ENCODE assay signal across 8 mouse cellular contexts in the genomic region with DNA sequence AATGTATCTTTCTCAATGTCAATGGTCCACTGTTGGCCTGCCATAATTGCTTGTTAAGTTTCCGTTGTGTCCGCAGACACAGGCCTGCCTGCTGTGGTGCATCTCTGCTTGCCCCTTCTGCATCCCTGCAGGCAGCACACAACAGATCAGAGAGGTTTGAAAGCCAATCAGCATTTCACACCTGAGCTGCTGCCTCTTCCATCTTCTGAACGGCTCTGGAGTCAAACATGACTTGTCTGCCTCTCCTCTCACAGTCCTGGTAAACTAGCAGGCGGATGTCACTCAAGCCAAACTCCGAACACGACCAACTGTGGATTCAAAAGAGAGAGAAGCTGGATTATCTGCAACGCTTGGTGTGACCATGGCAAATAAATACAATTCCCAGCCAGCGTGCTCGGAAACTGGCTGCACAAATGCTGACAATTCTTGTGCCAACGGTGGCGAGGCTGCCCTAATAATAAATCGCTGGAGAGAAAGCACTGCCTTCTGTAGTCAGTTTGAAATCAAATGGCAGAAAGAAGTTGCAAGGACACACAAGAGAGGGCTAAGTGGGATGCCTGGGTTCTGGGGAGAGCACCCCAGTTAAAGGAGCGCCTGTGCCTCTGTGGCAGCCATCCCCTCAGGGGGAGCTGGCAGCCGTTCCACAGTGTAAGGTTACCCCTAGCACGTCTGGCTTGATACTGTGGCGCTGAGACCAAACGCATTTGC. TPM values are rescaled to one million over a fixed set of nuclear protein-coding genes. Genes with fewer than 3 reads are reported as not detected.
DNase-seq lines count a peak whose midpoint lies in the region; ATAC-seq lines count a peak whose summit lies in the region.

No protein-coding gene starts in this region.

- no peaks in the 10 kb centered on the region for H3K27me3 ChIP-seq in forebrain, embryonic 10.5 days (ENCODE audit: poor library complexity, severe bottlenecking)

- no peak overlapping the region for H3K4me3 ChIP-seq in forebrain, embryonic 10.5 days

- peaks cover 21% of the 10 kb centered on the region for H3K36me3 ChIP-seq in forebrain, embryonic 10.5 days (replicated peaks)

- H3K27ac ChIP-seq in forebrain, embryonic 10.5 days, result peak overlapping the region; percentile 60

- H3K9me3 ChIP-seq in forebrain, embryonic 10.5 days, result no peaks in the 10 kb centered on the region

- no peak for DNase-seq in frontal cortex, postnatal 36 days (ENCODE audit: low spot score in 2 of 2)
- peak; percentile 84 for DNase-seq in brain, adult 2 months (ENCODE audit: low read depth, low spot score)
- DNase-seq in forebrain, embryonic 10.5 days (ENCODE audit: extremely low spot score, low spot score), result no peak
- DNase-seq in layer of hippocampus, adult 18-20 months (ENCODE audit: low spot score in 2 of 2), result peak; percentile 40 to 73
- DNase-seq in spleen, adult 12 weeks (ENCODE audit: low spot score), result no peak
- DNase-seq in thymus, postnatal 36 days, result no peak
- no peak for DNase-seq in adipocyte (ENCODE audit: low spot score)

- ATAC-seq in frontal cortex, adult (ENCODE audit: low TSS enrichment), result 0 out of 2 replicates have a peak, but pooled peaks have one; percentile 6

- WGBS in forebrain, embryonic 10.5 days, result 79% methylated on average over 17 of the region's 17 CpGs

- peaks cover 41% of the 10 kb centered on the region for H3K4me1 ChIP-seq in forebrain, embryonic 10.5 days

RNA-seq across cellular contexts. Expression of a gene that starts 49.6 kb away (rescaled TPM):
- polyA plus RNA-seq in forebrain, embryonic 10.5 days (2016; fragmentation: Nextera tagmentation; extraction: Ambion mirVana), result 5.6 and 6.5 TPM in 2 replicates
- total RNA-seq in layer of hippocampus, adult 18-20 months (2021), result 10 to 100 TPM; 23.9 to 24.1 TPM

Comparison
In these comparisons a context has a peak if more than half of its experiments do, and no peak if none do; other contexts are left out.
1. DNase-seq: peak in brain, adult 2 months (single experiment) and layer of hippocampus, adult 18-20 months (2 of 2); none in frontal cortex, postnatal 36 days (0 of 2), forebrain, embryonic 10.5 days (single experiment), spleen, adult 12 weeks (single experiment), thymus, postnatal 36 days (0 of 2) and adipocyte (single experiment).